Mouse (Mus musculus): Measurements from ENCODE around the gene Ubap1l. TPM values are rescaled to one million over a fixed set of nuclear protein-coding genes. Genes with fewer than 3 reads are reported as not detected.

Ubap1l gene
- total and polyA plus RNA-seq, 3 experiments = 0.13 TPM; not detected in 2

GRCm38 (mm10) chr9:65346476-65347111 lies 14.2 kb upstream of the Ubap1l start:
- H3K9me3 ChIP-seq (replicated peaks; ENCODE audit: low read length) = peaks cover 6% of the 10 kb centered on the region
- H3K4me3 ChIP-seq (replicated peaks in 1 of 3; ENCODE audit: low read depth in 2 of 3, low read length in 2 of 3, poor library complexity in 1 of 3) = peak overlapping the region; percentile 72 to 96 (median 83)
- H3K27ac ChIP-seq (ENCODE audit: insufficient read depth, low read depth) = peak overlapping the region; percentile 59
- peaks cover 0 to 9% of the 10 kb centered on the region in 2 experiments for H3K36me3 ChIP-seq (replicated peaks in 1 of 2; ENCODE audit: control insufficient read depth in 1 of 2, insufficient read depth in 1 of 2, low read length in 1 of 2)
- in situ Hi-C loops (cut with MboI; ENCODE audit: low pct_ligation_motif_present, low pct_unique_long_range_greater_than_20kb, low sequenced_read_pairs) (no loop called here), dilution Hi-C loops (cut with MboI; ENCODE audit: extremely low pct_ligation_motif_present, extremely low pct_unique_long_range_greater_than_20kb, low sequenced_read_pairs) (no loop called here)
- peak; percentile 31 for DNase-seq (ENCODE audit: extremely low read depth)
- peak overlapping the region; percentile 75 for H3K4me2 ChIP-seq (ENCODE audit: insufficient read depth, low read depth, poor library complexity, severe bottlenecking)
- peaks cover 0 to 17% of the 10 kb centered on the region in 2 experiments; a peak in 3 of 4 replicates for H3K4me1 ChIP-seq (ENCODE audit: control insufficient read depth in 1 of 2, insufficient read depth in 2 of 2)
- H3K79me2 ChIP-seq (replicated peaks; ENCODE audit: control insufficient read depth, extremely low read depth, insufficient read depth, poor library complexity, severe bottlenecking) = peaks cover 29% of the 10 kb centered on the region
- peak overlapping the region; percentile 99 for H3K9ac ChIP-seq (ENCODE audit: insufficient read depth, low read depth)
- no peaks in the 10 kb centered on the region for H3K27me3 ChIP-seq (replicated peaks)
- TF ChIP-seq JUN (IDR thresholded peaks at IDR 0.05; ENCODE audit: insufficient read depth, low read depth, low read length) (no peak), POLR2A (IDR thresholded peaks at IDR 0.05; ENCODE audit: low read depth, low read length) (no peak), CHD2 (IDR thresholded peaks at IDR 0.05; ENCODE audit: low read length) (no peak), ZC3H11A (IDR thresholded peaks at IDR 0.05; ENCODE audit: low read depth, low read length) (no peak), MAX (IDR thresholded peaks at IDR 0.05; ENCODE audit: low read length) (no peak), RCOR1 (conservative IDR thresholded peaks at IDR 0.05; ENCODE audit: low read depth, low read length) (no peak), CHD1 (IDR thresholded peaks at IDR 0.05; ENCODE audit: low read depth, low read length) (0 out of 2 replicates have a peak, but pooled peaks have one; percentile 32), MEF2A (IDR thresholded peaks at IDR 0.05; ENCODE audit: borderline replicate concordance, low read depth, low read length) (no peak), SMC3 (IDR thresholded peaks at IDR 0.05; ENCODE audit: low read depth, low read length) (no peak), MAZ (IDR thresholded peaks at IDR 0.05; ENCODE audit: low read depth, low read length) (no peak), ZNF384 (IDR thresholded peaks at IDR 0.05; ENCODE audit: low read depth, low read length) (no peak), NRF1 (IDR thresholded peaks at IDR 0.05; ENCODE audit: low read depth, low read length) (peak; percentile 59; the same call in 1 of the 2 replicates), ETS1 (conservative IDR thresholded peaks at IDR 0.05; ENCODE audit: low read depth, low read length) (no peak), MYC (IDR thresholded peaks at IDR 0.05; ENCODE audit: low read depth, low read length) (no peak), ELF1 (IDR thresholded peaks at IDR 0.05; ENCODE audit: low read depth, low read length) (peak; percentile 15; the same call in 1 of the 2 replicates), HCFC1 (IDR thresholded peaks at IDR 0.05; ENCODE audit: low read depth, low read length) (no peak; the same call in 1 of the 2 replicates), USF2 (conservative IDR thresholded peaks at IDR 0.05; ENCODE audit: low read depth, low read length) (no peak), USF1 (IDR thresholded peaks at IDR 0.05; ENCODE audit: low read depth, low read length) (no peak), BHLHE40 (IDR thresholded peaks at IDR 0.05; ENCODE audit: low read depth, low read length) (no peak), POLR2AphosphoS2 (IDR thresholded peaks at IDR 0.05; ENCODE audit: low read depth, low read length) (0 out of 2 replicates have a peak, but pooled peaks have one; percentile 6), SIN3A (IDR thresholded peaks at IDR 0.05; ENCODE audit: low read length) (no peak), TBP (conservative IDR thresholded peaks at IDR 0.05; ENCODE audit: low read depth, low read length) (no peak), ZKSCAN1 (IDR thresholded peaks at IDR 0.05; ENCODE audit: borderline replicate concordance, low read depth, low read length) (no peak), MAFK (IDR thresholded peaks at IDR 0.05; ENCODE audit: insufficient replicate concordance, low read length) (no peak), EP300 (IDR thresholded peaks at IDR 0.05; ENCODE audit: low read length) (no peak), E2F4 (IDR thresholded peaks at IDR 0.05; ENCODE audit: insufficient replicate concordance, low read depth, low read length) (no peak), JUND (conservative IDR thresholded peaks at IDR 0.05; ENCODE audit: low read depth, low read length) (no peak), NELFE (IDR thresholded peaks at IDR 0.05; ENCODE audit: low read depth, low read length) (no peak), MXI1 (IDR thresholded peaks at IDR 0.05; ENCODE audit: low read depth, low read length) (peak; percentile 22; the same call in 1 of the 2 replicates), ZMIZ1 (IDR thresholded peaks at IDR 0.05; ENCODE audit: low read depth, low read length) (no peak), CTCF (conservative IDR thresholded peaks at IDR 0.05 in 1 of 2, IDR thresholded peaks at IDR 0.05 in 1 of 2; ENCODE audit: low read depth in 2 of 2, low read length in 2 of 2) (no peak), PAX5 (IDR thresholded peaks at IDR 0.05; ENCODE audit: low read length) (no peak), RAD21 (IDR thresholded peaks at IDR 0.05; ENCODE audit: low read depth, low read length) (no peak), GABPA (IDR thresholded peaks at IDR 0.05; ENCODE audit: insufficient replicate concordance, low read depth, low read length) (no peak), KAT2A (IDR thresholded peaks at IDR 0.05; ENCODE audit: insufficient replicate concordance, low read length) (no peak), IRF4 (IDR thresholded peaks at IDR 0.05; ENCODE audit: low read depth, low read length) (no peak), TCF12 (IDR thresholded peaks at IDR 0.05; ENCODE audit: low read depth, low read length) (0 out of 2 replicates have a peak, but pooled peaks have one; percentile 39), UBTF (IDR thresholded peaks at IDR 0.05; ENCODE audit: low read depth, low read length) (peak; percentile 91; the same call in 1 of the 2 replicates)

Measured in CH12.LX (cell line).